Mouse (Mus musculus) stomach, embryonic 15.5 days (tissue): ENCODE measurements around the gene Slc6a16. TPM values are rescaled to one million over a fixed set of nuclear protein-coding genes. Genes with fewer than 3 reads are reported as not detected.

Experiments used
- polyA plus RNA-seq: library from polyadenylated mRNA; unstranded; fragments of >200 nt; fragmentation: Nextera tagmentation; extraction: Ambion mirVana; gene quantifications from 2 replicates; pipeline ENCODE4 v1.2.1, GENCODE M21; 2015

Slc6a16 gene
- polyA plus RNA-seq, 1 experiment from 2014 or later, result not detected

Other genes with a start within 250 kb of the Slc6a16 start
- 89.5 and 94.4 TPM in 2 replicates for gene Irf3, start 243.4 kb upstream of the Slc6a16 start, polyA plus RNA-seq
- 47.3 and 47.7 TPM in 2 replicates for gene Bcl2l12, start 242.4 kb upstream of the Slc6a16 start, polyA plus RNA-seq
- gene Scaf1, start 224.7 kb upstream of the Slc6a16 start, polyA plus RNA-seq, result 32.4 and 39.3 TPM in 2 replicates
- gene Rras, start 223.1 kb upstream of the Slc6a16 start, polyA plus RNA-seq, result 58.0 and 59.8 TPM in 2 replicates
- gene Prr12, start 188.2 kb upstream of the Slc6a16 start, polyA plus RNA-seq, result 9.1 and 9.6 TPM in 2 replicates
- gene Nosip, start 178.7 kb upstream of the Slc6a16 start, polyA plus RNA-seq, result 52.8 and 55.5 TPM in 2 replicates
- gene Prrg2, start 178.4 kb upstream of the Slc6a16 start, polyA plus RNA-seq, result 20.5 and 24.7 TPM in 2 replicates
- gene Rcn3, start 148.9 kb upstream of the Slc6a16 start, polyA plus RNA-seq, result 320 and 325 TPM in 2 replicates
- 92.1 and 94.1 TPM in 2 replicates for gene Fcgrt, start 137.2 kb upstream of the Slc6a16 start, polyA plus RNA-seq
- gene Rps11, start 116.6 kb upstream of the Slc6a16 start, polyA plus RNA-seq, result 1,420 and 1,462 TPM in 2 replicates
- 1,296 and 1,308 TPM in 2 replicates for gene Rpl13a, start 112.3 kb upstream of the Slc6a16 start, polyA plus RNA-seq
- 0.42 TPM in 1 of 2 replicates, not detected in the other for gene Gm45713, start 104.9 kb upstream of the Slc6a16 start, polyA plus RNA-seq
- gene Flt3l, start 104.7 kb upstream of the Slc6a16 start, polyA plus RNA-seq, result 2.2 and 2.5 TPM in 2 replicates
- 80.3 and 90.0 TPM in 2 replicates for gene Pih1d1, start 86.8 kb upstream of the Slc6a16 start, polyA plus RNA-seq
- gene Aldh16a1, start 86.5 kb upstream of the Slc6a16 start, polyA plus RNA-seq, result 49.3 and 58.7 TPM in 2 replicates
- 0.13 TPM in 1 of 2 replicates, not detected in the other for gene Slc17a7, start 77.1 kb upstream of the Slc6a16 start, polyA plus RNA-seq
- not detected in 2 replicates for gene Gfy, start 61.5 kb upstream of the Slc6a16 start, polyA plus RNA-seq
- not detected in 2 replicates for gene Pth2, start 60.1 kb upstream of the Slc6a16 start, polyA plus RNA-seq
- gene Ccdc155, start 36.2 kb upstream of the Slc6a16 start, polyA plus RNA-seq, result 0.55 and 0.64 TPM in 2 replicates
- 1.1 and 1.4 TPM in 2 replicates for gene Dkkl1, start 28.9 kb upstream of the Slc6a16 start, polyA plus RNA-seq
- 123 and 141 TPM in 2 replicates for gene Tead2, start 25.3 kb upstream of the Slc6a16 start, polyA plus RNA-seq
- 4.2 and 7.1 TPM in 2 replicates for gene Cd37, start 2.0 kb upstream of the Slc6a16 start, polyA plus RNA-seq
- gene Slc6a21, start 36.4 kb downstream of the Slc6a16 start, polyA plus RNA-seq, result not detected in 2 replicates
- gene Trpm4, start 92.7 kb downstream of the Slc6a16 start, polyA plus RNA-seq, result 23.9 and 26.9 TPM in 2 replicates
- gene Hrc, start 94.2 kb downstream of the Slc6a16 start, polyA plus RNA-seq, result 1.4 and 1.5 TPM in 2 replicates
- gene Ppfia3, start 125.9 kb downstream of the Slc6a16 start, polyA plus RNA-seq, result 4.8 and 5.6 TPM in 2 replicates
- 3.5 and 4.0 TPM in 2 replicates for gene Lin7b, start 129.5 kb downstream of the Slc6a16 start, polyA plus RNA-seq
- 225 and 247 TPM in 2 replicates for gene Snrnp70, start 154.7 kb downstream of the Slc6a16 start, polyA plus RNA-seq
- 0.08 TPM in 1 of 2 replicates, not detected in the other for gene Kcna7, start 164.6 kb downstream of the Slc6a16 start, polyA plus RNA-seq
- 2.6 and 2.7 TPM in 2 replicates for gene Ntf5, start 172.6 kb downstream of the Slc6a16 start, polyA plus RNA-seq
- 0.62 TPM in 1 of 2 replicates, not detected in the other for gene Lhb, start 179.7 kb downstream of the Slc6a16 start, polyA plus RNA-seq
- 34.3 and 37.7 TPM in 2 replicates for gene Gys1, start 193.8 kb downstream of the Slc6a16 start, polyA plus RNA-seq
- gene Ruvbl2, start 197.0 kb downstream of the Slc6a16 start, polyA plus RNA-seq, result 127 and 139 TPM in 2 replicates
- gene Ftl1, start 218.8 kb downstream of the Slc6a16 start, polyA plus RNA-seq, result 4,747 and 4,817 TPM in 2 replicates
- gene Bax, start 225.8 kb downstream of the Slc6a16 start, polyA plus RNA-seq, result 157 and 168 TPM in 2 replicates
- 1.4 and 1.8 TPM in 2 replicates for gene Tulp2, start 240.8 kb downstream of the Slc6a16 start, polyA plus RNA-seq
- gene Gm45808, start 245.7 kb downstream of the Slc6a16 start, polyA plus RNA-seq, result not detected in 2 replicates
- 3.5 and 3.7 TPM in 2 replicates for gene Dhdh, start 247.7 kb downstream of the Slc6a16 start, polyA plus RNA-seq